32 mouse cellular contexts compared by ENCODE assay signal in genomic region chr19:11623551-11623950, GRCm38 (mm10). TPM values are rescaled to one million over a fixed set of nuclear protein-coding genes. Genes with fewer than 3 reads are reported as not detected.
DNase-seq lines count a peak whose midpoint lies in the region; ATAC-seq and TF ChIP-seq lines count a peak whose summit lies in the region.
"Had no signal": no experiment of that assay in that cellular context is flagged by ENCODE, and none has a peak within 500 bp of the region (broad histone marks: within the 10 kb centered on the region; RNA-seq: fewer than 3 reads in every experiment).

Gene Ms4a2 (minus strand): TSS chr19:11623719.

- no peak within 1 kb of the TSS for H3K4me2 ChIP-seq in kidney, postnatal 0 days (ENCODE audit: low read length)
- H3K4me2 ChIP-seq: embryonic facial prominence, embryonic 12.5 days; embryonic facial prominence, embryonic 15.5 days; forebrain, embryonic 13.5 days; heart, embryonic 12.5 days; heart, embryonic 15.5 days; hindbrain, embryonic 14.5 days had no signal

- no peak within 1 kb of the TSS for H3K9ac ChIP-seq in kidney, postnatal 0 days (ENCODE audit: low read depth, low read length)
- H3K9ac ChIP-seq: embryonic facial prominence, embryonic 12.5 days; embryonic facial prominence, embryonic 15.5 days; forebrain, embryonic 13.5 days; heart, embryonic 12.5 days; heart, embryonic 15.5 days; hindbrain, embryonic 14.5 days had no signal

- no peak for TF ChIP-seq CTCF in kidney, postnatal 0 days (IDR thresholded peaks at IDR 0.05; ENCODE audit: low read depth)

- H3K36me3 ChIP-seq in kidney, postnatal 0 days (ENCODE audit: insufficient read depth, low read length) = no peaks in the 10 kb centered on the region
- H3K36me3 ChIP-seq: embryonic facial prominence, embryonic 12.5 days; embryonic facial prominence, embryonic 15.5 days; forebrain, embryonic 10.5 days; G1E; heart, embryonic 12.5 days; heart, embryonic 15.5 days had no signal

- DNase-seq in kidney, postnatal 0 days (ENCODE audit: low spot score) = peak; percentile 56
- DNase-seq in kidney, postnatal 25 days = no peak
- DNase-seq in layer of hippocampus, postnatal 25 days (ENCODE audit: extremely low spot score in 1 of 2, low spot score in 1 of 2) = no peak
- DNase-seq in thymus, postnatal 25 days = no peak
- DNase-seq in right cerebral cortex, adult 18-20 months = no peak
- DNase-seq: adrenal gland, adult 8-10 months; adrenal gland, postnatal 25 days; B cell, adult 2 months; cerebellum, adult 11-12 months; cerebellum, adult 9-10 months; cerebellum, postnatal 14 days; gastrocnemius, postnatal 10 days; heart, adult 18-20 months; heart, postnatal 10 days; heart, postnatal 4 days had no signal

- H3K4me3 ChIP-seq in kidney, postnatal 0 days (replicated peaks; ENCODE audit: low read depth, low read length) = no peak within 1 kb of the TSS
- H3K4me3 ChIP-seq: embryonic facial prominence, embryonic 12.5 days; embryonic facial prominence, embryonic 15.5 days; erythroblast, embryonic 14.5 days; forebrain, embryonic 10.5 days; forebrain, embryonic 13.5 days; heart, embryonic 12.5 days; heart, embryonic 15.5 days had no signal

- no peaks in the 10 kb centered on the region for H3K27me3 ChIP-seq in kidney, postnatal 0 days (ENCODE audit: insufficient read depth, low read length)
- H3K27me3 ChIP-seq: CH12.LX; embryonic facial prominence, embryonic 12.5 days; embryonic facial prominence, embryonic 15.5 days; forebrain, embryonic 13.5 days; heart, embryonic 12.5 days; heart, embryonic 15.5 days had no signal

- H3K9me3 ChIP-seq in kidney, postnatal 0 days (replicated peaks; ENCODE audit: low read length) = no peaks in the 10 kb centered on the region
- H3K9me3 ChIP-seq: embryonic facial prominence, embryonic 12.5 days; embryonic facial prominence, embryonic 15.5 days; forebrain, embryonic 10.5 days; forebrain, embryonic 13.5 days; G1E; heart, embryonic 12.5 days; heart, embryonic 15.5 days had no signal

- ATAC-seq in kidney, postnatal 0 days (replicated peaks; ENCODE audit: low FRiP score, low read depth) = no peak
- no peak for ATAC-seq in erythroblast, adult 5-6 weeks (replicated peaks; ENCODE audit: low FRiP score, poor library complexity, severe bottlenecking)
- ATAC-seq in megakaryocyte, adult 5-6 weeks (ENCODE audit: poor library complexity, severe bottlenecking) = no peak
- ATAC-seq: activated CD4-positive, CD25-positive, alpha-beta regulatory T cell, adult 4 months; forebrain, embryonic 13.5 days; forebrain, embryonic 16.5 days; hindbrain, postnatal 0 days; inflammation-experienced regulatory T-cells, adult 6 months had no signal

- no peaks in the 10 kb centered on the region for H3K4me1 ChIP-seq in kidney, postnatal 0 days (replicated peaks; ENCODE audit: insufficient read depth, low read length)
- H3K4me1 ChIP-seq: embryonic facial prominence, embryonic 12.5 days; embryonic facial prominence, embryonic 15.5 days; forebrain, embryonic 10.5 days; forebrain, embryonic 13.5 days; heart, embryonic 12.5 days; heart, embryonic 15.5 days had no signal

- H3K27ac ChIP-seq in kidney, postnatal 0 days = no peak within 1 kb of the TSS
- H3K27ac ChIP-seq: embryonic facial prominence, embryonic 12.5 days; embryonic facial prominence, embryonic 15.5 days; forebrain, embryonic 10.5 days; forebrain, embryonic 13.5 days; heart, embryonic 15.5 days; hindbrain, embryonic 14.5 days; hindbrain, postnatal 0 days had no signal

- WGBS in kidney, postnatal 0 days = 48% methylated on average over 2 of the region's 2 CpGs

RNA-seq across cellular contexts. Expression of gene Ms4a2, which starts in this region (rescaled TPM):
- 4.6 and 4.8 TPM in 2 replicates for polyA plus RNA-seq in kidney, postnatal 0 days (2015; fragmentation: Nextera tagmentation; extraction: Ambion mirVana)
- 19.4 and 26.9 TPM in 2 replicates for total RNA-seq in erythroblast, adult 5-6 weeks (2015; ENCODE audit: low replicate concordance)
- 17.3 and 30.1 TPM in 2 replicates for total RNA-seq in erythroblast, adult 5-6 weeks (2017; ENCODE audit: low replicate concordance)
- 47.4 and 50.5 TPM in 2 replicates for total RNA-seq in megakaryocyte, adult 5-6 weeks (2015)
- 79.4 and 80.1 TPM in 2 replicates for total RNA-seq in megakaryocyte, adult 5-6 weeks (2017)
- not detected for total RNA-seq in layer of hippocampus, postnatal 25 days (2021)
- total RNA-seq: adrenal gland, postnatal 25 days; heart, adult 18-20 months; hindbrain, postnatal 0 days had no signal
- polyA plus RNA-seq: activated CD4-positive, CD25-positive, alpha-beta regulatory T cell, adult 4 months; forebrain, embryonic 13.5 days; forebrain, embryonic 16.5 days; heart, embryonic 12.5 days; heart, embryonic 15.5 days; hindbrain, embryonic 11.5 days; hindbrain, embryonic 14.5 days had no signal

Comparison
In these comparisons a context has a peak if more than half of its experiments do, and no peak if none do; other contexts are left out.
1. RNA of gene Ms4a2 (total RNA-seq): 47.4 to 80.1 TPM in megakaryocyte, adult 5-6 weeks and 17.3 to 30.1 TPM in erythroblast, adult 5-6 weeks; not detected in layer of hippocampus, postnatal 25 days; every median in the first group is over 10 times any median in the second.